8 mouse cellular contexts compared by ENCODE assay signal in genomic region chr4:126754231-126754611, GRCm38 (mm10). TPM values are rescaled to one million over a fixed set of nuclear protein-coding genes. Genes with fewer than 3 reads are reported as not detected.
DNase-seq lines count a peak whose midpoint lies in the region; ATAC-seq and TF ChIP-seq lines count a peak whose summit lies in the region.

No protein-coding gene starts in this region.

- H3K9me3 ChIP-seq in hindbrain, embryonic 14.5 days (ENCODE audit: control insufficient read depth, low read length) = no peaks in the 10 kb centered on the region
- H3K9me3 ChIP-seq in midbrain, embryonic 15.5 days = no peaks in the 10 kb centered on the region

- peak overlapping the region; percentile 91 for H3K4me2 ChIP-seq in hindbrain, embryonic 14.5 days (replicated peaks)
- H3K4me2 ChIP-seq in midbrain, embryonic 15.5 days = peak overlapping the region; percentile 78

- H3K4me3 ChIP-seq in layer of hippocampus, adult 2 months = peak overlapping the region; percentile 72
- H3K4me3 ChIP-seq in cortical plate, adult 2 months (ENCODE audit: insufficient read depth, low read length) = peak overlapping the region; percentile 96
- H3K4me3 ChIP-seq in hindbrain, embryonic 14.5 days (replicated peaks; ENCODE audit: low read length) = peak overlapping the region; percentile 95
- H3K4me3 ChIP-seq in midbrain, embryonic 15.5 days = peak overlapping the region; percentile 96

- H3K36me3 ChIP-seq in hindbrain, embryonic 14.5 days (replicated peaks; ENCODE audit: control insufficient read depth, insufficient read depth) = peaks cover 12% of the 10 kb centered on the region
- peaks cover 10% of the 10 kb centered on the region; the same call in 1 of the 2 replicates for H3K36me3 ChIP-seq in midbrain, embryonic 15.5 days (replicated peaks)

- peaks cover 4% of the 10 kb centered on the region; the same call in 1 of the 2 replicates for H3K4me1 ChIP-seq in cortical plate, adult 2 months (ENCODE audit: control insufficient read depth, insufficient read depth, low read length)
- H3K4me1 ChIP-seq in hindbrain, embryonic 14.5 days (replicated peaks; ENCODE audit: control insufficient read depth, insufficient read depth, low read length) = peaks cover 40% of the 10 kb centered on the region
- H3K4me1 ChIP-seq in midbrain, embryonic 15.5 days = peaks cover 48% of the 10 kb centered on the region

- TF ChIP-seq POLR2A in cortical plate, adult 2 months (IDR thresholded peaks at IDR 0.05; ENCODE audit: extremely low read depth, insufficient read depth, low read length) = no peak

- H3K9ac ChIP-seq in hindbrain, embryonic 14.5 days = peak overlapping the region; percentile 95
- H3K9ac ChIP-seq in midbrain, embryonic 15.5 days = peak overlapping the region; percentile 97

- no peak for ATAC-seq in hindbrain, embryonic 14.5 days (ENCODE audit: low FRiP score)
- no peak for ATAC-seq in midbrain, embryonic 15.5 days (replicated peaks)

- under 1% methylated on average over 12 of the region's 12 CpGs for WGBS in hindbrain, embryonic 14.5 days
- WGBS in midbrain, embryonic 15.5 days = under 1% methylated on average over 12 of the region's 12 CpGs

- no peak for DNase-seq in layer of hippocampus, adult 2 months (ENCODE audit: low spot score in 2 of 2)
- no peak for DNase-seq in layer of hippocampus, adult 9-10 months (ENCODE audit: low spot score)
- no peak for DNase-seq in hindbrain, embryonic 14.5 days (ENCODE audit: low spot score)
- no peak for DNase-seq in adrenal gland, postnatal 25 days
- no peak for DNase-seq in gastrocnemius, postnatal 4 days (ENCODE audit: low spot score in 2 of 2)
- no peak for DNase-seq in left cerebral cortex, postnatal 4 days

- no peaks in the 10 kb centered on the region for H3K27me3 ChIP-seq in hindbrain, embryonic 14.5 days (ENCODE audit: control insufficient read depth, insufficient read depth, low read length)
- H3K27me3 ChIP-seq in midbrain, embryonic 15.5 days (replicated peaks) = no peaks in the 10 kb centered on the region

- intact Hi-C loops in left cerebral cortex, postnatal 4 days (cut with DNase I) = no loop called here

- H3K27ac ChIP-seq in layer of hippocampus, adult 2 months = peak overlapping the region; percentile 97
- no peak overlapping the region for H3K27ac ChIP-seq in cortical plate, adult 2 months (ENCODE audit: insufficient read depth, low read length)
- peak overlapping the region; percentile 97 for H3K27ac ChIP-seq in hindbrain, embryonic 14.5 days
- peak overlapping the region; percentile 97 for H3K27ac ChIP-seq in midbrain, embryonic 15.5 days

- no peak for TF ChIP-seq CTCF in layer of hippocampus, adult 2 months (conservative IDR thresholded peaks at IDR 0.05)
- no peak for TF ChIP-seq CTCF in cortical plate, adult 2 months (IDR thresholded peaks at IDR 0.05; ENCODE audit: extremely low read depth, insufficient read depth, low read length)

RNA-seq across cellular contexts. Expression of gene AU040320, which starts 0.9 kb away (rescaled TPM):
- 10 to 100 TPM; 68.7 to 72.4 TPM for total RNA-seq in layer of hippocampus, adult 2 months (2021)
- 43.0 and 43.6 TPM in 2 replicates for polyA plus RNA-seq in cortical plate, adult 2 months (2012; rRNA removed)
- polyA plus RNA-seq in hindbrain, embryonic 14.5 days (2014; fragmentation: Nextera tagmentation; extraction: Ambion mirVana) = 37.3 and 42.6 TPM in 2 replicates
- 40.5 and 41.4 TPM in 2 replicates for polyA plus RNA-seq in midbrain, embryonic 15.5 days (2015; fragmentation: Nextera tagmentation; extraction: Ambion mirVana)
- 41.6 and 46.4 TPM in 2 replicates for total RNA-seq in adrenal gland, postnatal 25 days (2021)
- total RNA-seq in gastrocnemius, postnatal 4 days (2021) = 10 to 100 TPM; 28.6 to 30.6 TPM
- total RNA-seq in left cerebral cortex, postnatal 4 days (2021) = 10 to 100 TPM; 49.2 to 49.4 TPM

RNA-seq across cellular contexts. Expression of gene Ncdn, which starts 1.0 kb away (rescaled TPM):
- 1,000 to 10,000 TPM; 1,998 to 2,007 TPM for total RNA-seq in layer of hippocampus, adult 2 months (2021)
- 896 and 954 TPM in 2 replicates for polyA plus RNA-seq in cortical plate, adult 2 months (2012; rRNA removed)
- polyA plus RNA-seq in hindbrain, embryonic 14.5 days (2014; fragmentation: Nextera tagmentation; extraction: Ambion mirVana) = 116 and 123 TPM in 2 replicates
- 133 TPM in 2 replicates for polyA plus RNA-seq in midbrain, embryonic 15.5 days (2015; fragmentation: Nextera tagmentation; extraction: Ambion mirVana)
- total RNA-seq in adrenal gland, postnatal 25 days (2021) = 30.5 and 32.3 TPM in 2 replicates
- total RNA-seq in gastrocnemius, postnatal 4 days (2021) = 10 to 100 TPM; 18.8 to 19.4 TPM
- total RNA-seq in left cerebral cortex, postnatal 4 days (2021) = 100 to 1,000 TPM; 291 to 313 TPM

RNA-seq across cellular contexts. Expression of gene Tfap2e, which starts 18.2 kb away (rescaled TPM):
- total RNA-seq in layer of hippocampus, adult 2 months (2021) = under 1 TPM in 1 of 2 experiments, not detected in 1; 0.18 TPM
- polyA plus RNA-seq in cortical plate, adult 2 months (2012; rRNA removed) = not detected in 2 replicates
- 0.48 and 0.54 TPM in 2 replicates for polyA plus RNA-seq in hindbrain, embryonic 14.5 days (2014; fragmentation: Nextera tagmentation; extraction: Ambion mirVana)
- 0.79 and 0.93 TPM in 2 replicates for polyA plus RNA-seq in midbrain, embryonic 15.5 days (2015; fragmentation: Nextera tagmentation; extraction: Ambion mirVana)
- total RNA-seq in adrenal gland, postnatal 25 days (2021) = not detected in 2 replicates
- not detected for total RNA-seq in gastrocnemius, postnatal 4 days (2021)
- total RNA-seq in left cerebral cortex, postnatal 4 days (2021) = not detected

Comparison
In these comparisons a context has a peak if more than half of its experiments do, and no peak if none do; other contexts are left out.
1. RNA of gene Ncdn, which starts 1.0 kb away (total RNA-seq): 1,998 to 2,007 TPM in layer of hippocampus, adult 2 months; 291 to 313 TPM in left cerebral cortex, postnatal 4 days, 30.5 to 32.3 TPM in adrenal gland, postnatal 25 days and 18.8 to 19.4 TPM in gastrocnemius, postnatal 4 days; every median in the first group is over 4 times any median in the second.
2. Peak in every context shown above with its lines, with median percentiles within 50 percentile points of each other: H3K4me3 ChIP-seq.